Mouse (Mus musculus): ENCODE data around the gene Zfp341.

- TF ChIP-seq CEBPB (IDR thresholded peaks at IDR 0.05; ENCODE audit: insufficient read depth, poor library complexity, severe bottlenecking) (no peak), POLR2A (IDR thresholded peaks at IDR 0.05; ENCODE audit: insufficient read length, low read depth) (no peak), USF1 (IDR thresholded peaks at IDR 0.05; ENCODE audit: low read depth) (no peak), MAX (IDR thresholded peaks at IDR 0.05; ENCODE audit: low read depth) (no peak), TCF12 (IDR thresholded peaks at IDR 0.05; ENCODE audit: insufficient read depth, poor library complexity, severe bottlenecking) (no peak)
Observed at GRCm38 (mm10) chr2:154604156-154604555, 8.9 kb upstream of the Zfp341 start.

Measured in myocyte (in vitro differentiated cells).